Mouse (Mus musculus): ENCODE measurements at regions not wholly inside any gene's neighbourhood (a gene's known extent, or its start where the extent isn't known, plus 50 kb on each side); places are given as distances from the start of the nearest gene placed in this dataset.
A peak's percentile ranks its signal among the peaks of the same experiment; 100 is the strongest.
"Not testable (repeated sequence)": the region's sequence is repeated elsewhere in the genome, so short reads cannot be mapped to it uniquely, and the experiment has no call there.

DNA sequence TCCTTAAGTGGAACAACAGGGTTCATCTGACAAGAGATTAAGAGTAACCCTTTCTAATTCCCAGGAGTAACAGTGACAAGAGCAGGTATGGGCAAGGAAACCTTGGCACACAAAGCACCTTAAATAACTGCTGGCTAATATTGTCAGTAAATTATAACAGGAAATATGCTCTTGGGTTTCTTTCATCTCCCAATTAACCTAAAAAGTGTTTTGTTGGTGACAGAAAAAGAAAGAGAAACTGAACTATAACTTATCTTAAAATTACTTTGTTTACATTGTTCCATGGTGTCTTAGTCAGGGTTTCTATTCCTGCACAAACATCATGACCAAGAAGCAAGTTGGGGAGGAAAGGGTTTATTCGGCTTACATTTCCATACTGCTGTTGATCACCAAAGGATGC is 170.0 kb upstream of the Ngly1 start:
- no peak for DNase-seq (ENCODE audit: low spot score in 2 of 2)

DNA sequence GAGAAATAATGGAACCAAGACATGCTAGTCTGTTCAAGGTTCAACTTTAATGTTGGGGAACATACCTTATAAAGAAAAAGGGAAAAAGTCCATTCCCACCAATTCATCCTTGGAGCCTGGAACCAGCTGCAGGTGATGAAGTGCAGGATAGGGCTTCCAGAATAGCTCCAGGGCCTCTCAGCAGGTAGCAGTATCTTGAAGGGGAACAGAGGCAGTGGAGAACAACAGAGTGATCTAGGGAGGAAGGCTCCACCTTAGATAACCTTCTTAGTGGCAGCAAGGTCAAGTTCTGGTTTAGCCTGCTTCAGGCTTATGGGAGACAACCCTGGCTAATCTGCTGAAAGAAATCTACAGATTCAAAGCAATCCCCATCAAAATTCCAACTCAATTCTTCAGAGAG is 161.8 kb upstream of the Ngly1 start:
- DNase-seq (ENCODE audit: low spot score in 2 of 2) = not testable (repeated sequence)

GRCm38 (mm10) chr14:16092391-16093132 is 156.5 kb upstream of the Ngly1 start:
- DNase-seq (ENCODE audit: low spot score in 2 of 2) = peak; percentile 8 to 10

- DNase-seq (ENCODE audit: low spot score in 2 of 2) = peak; percentile 5 to 16
Observed at GRCm38 (mm10) chr14:16093133-16093505, 156.0 kb upstream of the Ngly1 start.

GRCm38 (mm10) chr14:16109414-16109813 is 139.7 kb upstream of the Ngly1 start:
- no peak for DNase-seq (ENCODE audit: low spot score in 2 of 2)

DNA sequence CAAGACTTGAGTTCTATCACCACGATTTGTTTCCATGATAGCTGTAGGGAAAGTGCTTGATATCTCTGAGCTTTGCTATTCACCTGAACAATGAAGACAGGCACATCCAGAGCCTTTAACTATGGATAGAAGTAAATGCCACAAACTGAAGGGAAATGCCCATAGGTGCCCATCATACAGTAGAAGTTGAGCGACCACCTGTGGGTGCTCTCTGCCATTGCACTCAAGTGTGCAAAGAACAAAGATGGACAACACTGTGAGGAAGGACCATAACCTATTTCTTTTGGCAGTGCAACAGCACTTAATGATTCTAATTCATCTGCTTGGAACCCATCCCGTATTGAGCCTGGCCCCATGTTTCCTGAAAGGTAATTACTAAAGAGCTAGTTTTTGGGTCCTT is 116.4 kb upstream of the Ngly1 start:
- DNase-seq (ENCODE audit: low spot score in 2 of 2) = no peak

GRCm38 (mm10) chr14:16133410-16133809 is 115.7 kb upstream of the Ngly1 start:
- DNase-seq (ENCODE audit: low spot score in 2 of 2) = no peak

DNA sequence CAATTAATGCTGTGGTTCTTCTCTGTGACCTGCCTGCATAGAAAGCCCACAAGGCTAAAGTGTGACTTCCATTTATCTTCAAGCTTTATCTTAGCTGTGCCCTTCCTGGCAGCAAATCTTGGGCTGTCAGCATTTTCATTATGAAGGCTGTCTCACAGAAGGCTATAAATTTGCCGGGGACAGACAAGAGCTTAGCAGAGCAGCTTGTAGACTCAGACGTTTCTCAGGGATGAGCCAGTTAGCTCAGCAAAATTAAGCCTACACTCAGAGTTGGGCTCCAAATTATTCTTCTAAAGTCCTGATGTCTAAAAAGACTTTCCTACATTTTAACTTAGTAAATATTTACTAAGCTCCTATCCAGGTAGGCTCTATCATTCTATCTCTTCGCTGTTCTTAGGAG is 112.9 kb upstream of the Ngly1 start:
- no peak for DNase-seq (ENCODE audit: low spot score in 2 of 2)

- DNase-seq (ENCODE audit: low spot score in 2 of 2) = no peak
Observed at GRCm38 (mm10) chr14:16144299-16144698, 104.8 kb upstream of the Ngly1 start.

GRCm38 (mm10) chr14:16146811-16147210 is 102.3 kb upstream of the Ngly1 start:
- DNase-seq (ENCODE audit: low spot score in 2 of 2) = no peak

DNA sequence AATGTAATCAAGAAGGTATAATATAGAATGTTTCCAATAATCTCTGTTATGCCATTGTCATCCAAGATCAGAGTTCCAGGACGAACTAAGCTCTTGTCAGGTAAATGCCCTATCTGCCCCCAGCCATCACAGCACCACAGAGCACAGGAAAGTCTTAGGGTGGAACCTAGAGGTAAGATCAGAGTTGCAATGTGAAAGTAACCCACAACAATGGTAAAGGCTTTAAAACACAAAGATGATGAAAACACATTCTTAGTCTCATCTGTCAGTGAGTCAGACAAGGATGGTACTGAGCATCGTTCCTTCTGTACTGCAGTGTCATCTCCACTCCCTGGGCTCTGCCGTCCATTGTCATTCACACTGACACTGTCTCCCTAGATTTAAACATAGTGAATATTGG is 97.3 kb upstream of the Ngly1 start:
- no peak for DNase-seq (ENCODE audit: low spot score in 2 of 2)

- no peak for DNase-seq (ENCODE audit: low spot score in 2 of 2)
Observed at GRCm38 (mm10) chr14:16152702-16153101, 96.4 kb upstream of the Ngly1 start.

DNA sequence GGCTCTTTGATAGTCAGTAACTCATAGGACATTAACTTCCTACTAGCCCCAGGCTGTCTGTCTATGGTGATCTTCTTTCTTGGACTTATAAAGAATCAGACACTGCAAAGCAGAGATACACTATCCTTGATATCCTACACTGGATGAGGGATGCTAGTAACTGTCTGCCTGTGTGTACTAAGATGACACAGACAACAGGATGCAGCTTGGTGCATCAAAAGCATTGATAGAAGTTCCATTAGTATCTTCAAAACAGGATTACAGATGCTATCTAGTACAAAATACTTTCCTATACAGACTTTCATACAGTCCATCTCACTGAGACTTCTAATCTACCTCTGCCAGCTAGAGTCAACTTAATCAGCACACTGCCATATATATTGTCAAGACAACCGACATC is 94.0 kb upstream of the Ngly1 start:
- DNase-seq (ENCODE audit: low spot score in 2 of 2) = no peak

- DNase-seq (ENCODE audit: low spot score in 2 of 2) = no peak
Observed at GRCm38 (mm10) chr14:16170226-16170625, 78.9 kb upstream of the Ngly1 start.

DNA sequence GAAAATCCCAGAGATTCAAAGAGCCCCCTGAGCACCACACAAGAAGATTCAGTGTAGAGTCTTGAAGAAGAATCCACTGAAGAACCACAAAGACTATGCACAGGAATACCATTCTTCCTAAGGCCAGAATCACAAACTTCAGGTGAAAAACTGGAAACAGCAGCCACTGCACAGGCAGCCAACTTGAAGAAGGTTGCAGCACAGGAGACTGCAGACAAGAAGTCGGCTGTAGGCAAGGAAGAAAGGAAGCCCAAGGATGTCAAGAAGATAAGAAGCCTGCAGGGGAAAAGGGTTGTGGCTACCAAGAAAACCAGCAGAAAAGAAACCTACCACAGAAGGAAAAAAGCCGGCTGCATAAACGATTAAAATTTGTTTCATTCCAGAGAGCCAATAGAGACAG is 76.8 kb upstream of the Ngly1 start:
- no peak for DNase-seq (ENCODE audit: low spot score in 2 of 2)

- DNase-seq (ENCODE audit: low spot score in 2 of 2) = no peak
Observed at GRCm38 (mm10) chr14:16173292-16173691, 75.8 kb upstream of the Ngly1 start.

GRCm38 (mm10) chr14:16178227-16178626 is 70.9 kb upstream of the Ngly1 start:
- DNase-seq (ENCODE audit: low spot score in 2 of 2) = no peak

GRCm38 (mm10) chr14:16181822-16182221 is 67.3 kb upstream of the Ngly1 start:
- DNase-seq (ENCODE audit: low spot score in 2 of 2) = no peak

GRCm38 (mm10) chr14:16185246-16185645 is 63.8 kb upstream of the Ngly1 start:
- no peak for DNase-seq (ENCODE audit: low spot score in 2 of 2)

Measured in right cerebral cortex, adult 2 months (tissue).